Mouse (Mus musculus) liver, embryonic 12.5 days (tissue): ENCODE measurements around the gene Timm29. TPM values are rescaled to one million over a fixed set of nuclear protein-coding genes. Genes with fewer than 3 reads are reported as not detected.

Source experiments
- ATAC-seq: fragments of 200-750 bp; cut with Nextera tagmentation; 2 replicates; pipeline ENCODE4 v1.8.0; 2017; ENCODE audit warnings: moderate number of reproducible peaks, mild to moderate bottlenecking, moderate library complexity
- H3K27ac ChIP-seq: fragments of 300-500 bp; sonication (generic); 2 replicates; pipeline ENCODE4 v1.5.1; 2016; ENCODE audit warnings: mild to moderate bottlenecking
- H3K27me3 ChIP-seq: fragments of 300-500 bp; sonication (generic); replicated peaks from 2 replicates; pipeline ENCODE4 v1.6.1; 2016; ENCODE audit warnings: mild to moderate bottlenecking, moderate library complexity
- H3K36me3 ChIP-seq: fragments of 300-500 bp; sonication (generic); 2 replicates; pipeline ENCODE4 v1.6.1; 2016; ENCODE audit warnings: mild to moderate bottlenecking, moderate library complexity
- H3K4me1 ChIP-seq: fragments of 300-500 bp; sonication (generic); 2 replicates; pipeline ENCODE4 v1.6.1; 2016
- H3K4me2 ChIP-seq: fragments of 300-500 bp; sonication (generic); 2 replicates; pipeline ENCODE4 v1.6.1; 2016; ENCODE audit warnings: mild to moderate bottlenecking, moderate library complexity
- H3K4me3 ChIP-seq: fragments of 300-500 bp; sonication (generic); 2 replicates; pipeline ENCODE4 v1.5.1; 2016; ENCODE audit warnings: mild to moderate bottlenecking, moderate library complexity
- H3K9ac ChIP-seq: fragments of 300-500 bp; sonication (generic); 2 replicates; pipeline ENCODE4 v1.6.1; 2016; ENCODE audit warnings: mild to moderate bottlenecking, moderate library complexity
- H3K9me3 ChIP-seq: fragments of 300-500 bp; sonication (generic); replicated peaks from 2 replicates; pipeline ENCODE4 v1.6.1; 2016; ENCODE audit warnings: mild to moderate bottlenecking, moderate library complexity
- WGBS: fragments of 180-500 bp; shearing (Covaris S2); methylation state at CpG from one replicate; pipeline ENCODE4 v1.1.7; 2016; ENCODE audit not compliant: insufficient replicate concordance; 5-methylcytosine and 5-hydroxymethylcytosine counted together
- polyA plus RNA-seq: library from polyadenylated mRNA; unstranded; fragments of >200 nt; fragmentation: Nextera tagmentation; extraction: Ambion mirVana; gene quantifications from 2 replicates; pipeline ENCODE4 v1.2.1, GENCODE M21; 2016

The Timm29 gene
- 31.6 and 32.8 TPM in 2 replicates for polyA plus RNA-seq

GRCm38 (mm10) chr9:21592703-21593121, at the start of gene Timm29, which contains the start of gene Yipf2:
Gene Timm29, plus strand, starts transcription at chr9:21592722.
Gene Yipf2, minus strand, starts transcription at chr9:21592828.
- peaks cover 56% of the 10 kb centered on the region for H3K36me3 ChIP-seq

GRCm38 (mm10) chr9:21545351-21545915, 47.1 kb upstream of the Timm29 start:
- H3K4me3 ChIP-seq = peak overlapping the region; percentile 86
- H3K4me2 ChIP-seq = peak overlapping the region; percentile 70
- H3K27me3 ChIP-seq = no peaks in the 10 kb centered on the region
- ATAC-seq = peak; percentile 70
- H3K36me3 ChIP-seq = peaks cover 16% of the 10 kb centered on the region
- H3K4me1 ChIP-seq = peaks cover 37% of the 10 kb centered on the region
- WGBS = 18% methylated on average over 9 of the region's 9 CpGs
- H3K9ac ChIP-seq = peak overlapping the region; percentile 53
- H3K9me3 ChIP-seq = no peaks in the 10 kb centered on the region
- H3K27ac ChIP-seq = peak overlapping the region; percentile 89

More at GRCm38 (mm10) chr9:21592703-21593121, at the start of gene Timm29, which contains the start of gene Yipf2:
- WGBS = under 1% methylated on average over 30 of the region's 30 CpGs
- Histone ChIP-seq H3K4me1 (peaks cover 35% of the 10 kb centered on the region), H3K4me2 (peak within 1 kb of the TSS; percentile 96), H3K9ac (peak within 1 kb of the TSS; percentile 91), H3K9me3 (no peaks in the 10 kb centered on the region), H3K27ac (peak within 1 kb of the TSS; percentile 81), H3K27me3 (no peaks in the 10 kb centered on the region), H3K4me3 (peak within 1 kb of the TSS; percentile 83)
- ATAC-seq = peak; percentile 86

- Histone ChIP-seq H3K27ac (peak overlapping the region; percentile 89), H3K4me1 (peaks cover 40% of the 10 kb centered on the region), H3K4me2 (peak overlapping the region; percentile 70), H3K9ac (peak overlapping the region; percentile 53), H3K27me3 (no peaks in the 10 kb centered on the region), H3K9me3 (no peaks in the 10 kb centered on the region), H3K4me3 (peak overlapping the region; percentile 86), H3K36me3 (peaks cover 22% of the 10 kb centered on the region)
- WGBS = under 1% methylated on average over 66 of the region's 67 CpGs
- ATAC-seq = peak; percentile 90
Measured at GRCm38 (mm10) chr9:21545916-21546788, 46.4 kb upstream of the Timm29 start.

DNA sequence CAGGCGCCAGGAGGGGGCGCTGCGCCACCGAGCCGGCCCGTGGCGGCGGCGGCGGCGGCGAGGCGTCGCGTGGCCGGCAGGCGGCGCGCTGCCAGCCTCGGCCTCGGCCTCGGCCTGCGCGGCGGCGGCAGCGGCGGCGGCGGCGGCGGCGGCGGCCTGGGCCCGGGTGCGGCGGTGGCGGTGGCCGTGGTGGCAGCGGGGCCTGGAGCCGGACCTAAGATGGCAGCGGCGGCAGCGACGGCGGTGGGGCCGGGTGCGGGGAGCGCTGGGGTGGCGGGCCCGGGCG, 45.8 kb upstream of the Timm29 start, which contains the start of gene Carm1:
Carm1 (plus strand) TSS at position 106 of the 286 bp plus-strand sequence.
- WGBS = 3% methylated on average over 7 of the region's 52 CpGs
- H3K4me1 ChIP-seq = peaks cover 45% of the 10 kb centered on the region
- no peaks in the 10 kb centered on the region for H3K27me3 ChIP-seq
- ATAC-seq = no peak
- peaks cover 28% of the 10 kb centered on the region for H3K36me3 ChIP-seq
- peak within 1 kb of the TSS; percentile 86 for H3K4me3 ChIP-seq
- H3K27ac ChIP-seq = peak within 1 kb of the TSS; percentile 97
- peak within 1 kb of the TSS; percentile 97 for H3K9ac ChIP-seq
- H3K4me2 ChIP-seq = peak within 1 kb of the TSS; percentile 93
- H3K9me3 ChIP-seq = no peaks in the 10 kb centered on the region

GRCm38 (mm10) chr9:21547075-21547941, 45.2 kb upstream of the Timm29 start:
- Histone ChIP-seq H3K9me3 (no peaks in the 10 kb centered on the region), H3K27ac (peak overlapping the region; percentile 97)
- peak; percentile 14 for ATAC-seq

GRCm38 (mm10) chr9:21551049-21551448, 41.5 kb upstream of the Timm29 start:
- H3K9ac ChIP-seq = no peak overlapping the region; the same call in 1 of the 2 replicates
- no peaks in the 10 kb centered on the region for H3K27me3 ChIP-seq
- H3K4me3 ChIP-seq = no peak overlapping the region
- ATAC-seq = no peak
- H3K27ac ChIP-seq = no peak overlapping the region
- peaks cover 59% of the 10 kb centered on the region for H3K4me1 ChIP-seq
- H3K36me3 ChIP-seq = peaks cover 50% of the 10 kb centered on the region
- no peaks in the 10 kb centered on the region for H3K9me3 ChIP-seq
- H3K4me2 ChIP-seq = no peak overlapping the region
- WGBS = 91% methylated on average over 2 of the region's 2 CpGs

More at GRCm38 (mm10) chr9:21547075-21547941, 45.2 kb upstream of the Timm29 start:
- under 1% methylated on average over 59 of the region's 66 CpGs for WGBS
- Histone ChIP-seq H3K4me1 (peaks cover 45% of the 10 kb centered on the region), H3K4me2 (peak overlapping the region; percentile 93), H3K4me3 (peak overlapping the region; percentile 86), H3K27me3 (no peaks in the 10 kb centered on the region), H3K9ac (peak overlapping the region; percentile 97), H3K36me3 (peaks cover 28% of the 10 kb centered on the region)

GRCm38 (mm10) chr9:21553607-21554273, 38.8 kb upstream of the Timm29 start:
- Histone ChIP-seq H3K4me3 (no peak overlapping the region), H3K27ac (peak overlapping the region; percentile 79), H3K36me3 (peaks cover 54% of the 10 kb centered on the region), H3K4me1 (peaks cover 71% of the 10 kb centered on the region), H3K9ac (no peak overlapping the region), H3K27me3 (no peaks in the 10 kb centered on the region), H3K4me2 (no peak overlapping the region), H3K9me3 (no peaks in the 10 kb centered on the region)
- ATAC-seq = no peak
- 85% methylated on average over 6 of the region's 6 CpGs for WGBS

- Histone ChIP-seq H3K27ac (peak overlapping the region; percentile 79), H3K36me3 (peaks cover 47% of the 10 kb centered on the region)
- ATAC-seq = peak; percentile 26
Measured at GRCm38 (mm10) chr9:21555198-21555742, 37.3 kb upstream of the Timm29 start.

DNA sequence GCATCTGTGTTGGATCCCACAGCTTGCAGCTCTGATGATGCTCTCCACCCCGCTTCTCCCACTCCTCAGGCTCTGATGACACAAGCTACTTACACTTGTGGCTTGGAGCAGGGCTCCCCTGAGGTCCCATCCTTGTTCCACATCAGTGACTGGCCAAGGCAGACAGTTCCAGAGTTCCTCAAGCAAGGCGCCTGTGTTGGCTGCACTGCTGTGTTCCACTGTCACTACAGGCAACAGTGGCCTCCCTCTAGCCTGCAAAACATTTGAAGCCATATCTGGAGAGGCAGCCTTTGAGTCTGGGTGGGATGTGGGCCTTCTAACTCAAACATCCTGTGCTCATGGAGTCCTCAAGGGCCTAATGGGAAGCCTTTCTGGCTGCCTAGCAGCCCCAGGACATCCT, 35.5 kb upstream of the Timm29 start:
- Histone ChIP-seq H3K9ac (peak overlapping the region; percentile 61; the same call in 1 of the 2 replicates), H3K9me3 (no peaks in the 10 kb centered on the region), H3K4me1 (peaks cover 72% of the 10 kb centered on the region), H3K27me3 (no peaks in the 10 kb centered on the region), H3K36me3 (peaks cover 42% of the 10 kb centered on the region), H3K4me2 (0 out of 2 replicates have a peak overlapping the region, but pooled peaks have one; percentile 70), H3K27ac (peak overlapping the region; percentile 96), H3K4me3 (no peak overlapping the region)
- WGBS = 90% methylated on average over 2 of the region's 2 CpGs
- ATAC-seq = no peak

More at GRCm38 (mm10) chr9:21555198-21555742, 37.3 kb upstream of the Timm29 start:
- H3K9ac ChIP-seq = peak overlapping the region; percentile 17; the same call in 1 of the 2 replicates
- no peaks in the 10 kb centered on the region for H3K9me3 ChIP-seq
- H3K4me1 ChIP-seq = peaks cover 77% of the 10 kb centered on the region
- 61% methylated on average over 6 of the region's 6 CpGs for WGBS
- H3K4me3 ChIP-seq = no peak overlapping the region
- H3K4me2 ChIP-seq = peak overlapping the region; percentile 17; the same call in 1 of the 2 replicates
- H3K27me3 ChIP-seq = no peaks in the 10 kb centered on the region

- Histone ChIP-seq H3K9ac (peak overlapping the region; percentile 61; the same call in 1 of the 2 replicates), H3K4me1 (peaks cover 72% of the 10 kb centered on the region), H3K4me3 (no peak overlapping the region), H3K27me3 (no peaks in the 10 kb centered on the region), H3K36me3 (peaks cover 47% of the 10 kb centered on the region), H3K27ac (peak overlapping the region; percentile 96), H3K4me2 (peak overlapping the region; percentile 70), H3K9me3 (no peaks in the 10 kb centered on the region)
- 78% methylated on average over 2 of the region's 2 CpGs for WGBS
- ATAC-seq = no peak
Measured at GRCm38 (mm10) chr9:21557556-21557955, 35.0 kb upstream of the Timm29 start.
